Mouse (Mus musculus): ENCODE results near the gene Rnf43.
A peak's percentile ranks its signal among the peaks of the same experiment; 100 is the strongest.

Gene Rnf43

DNA sequence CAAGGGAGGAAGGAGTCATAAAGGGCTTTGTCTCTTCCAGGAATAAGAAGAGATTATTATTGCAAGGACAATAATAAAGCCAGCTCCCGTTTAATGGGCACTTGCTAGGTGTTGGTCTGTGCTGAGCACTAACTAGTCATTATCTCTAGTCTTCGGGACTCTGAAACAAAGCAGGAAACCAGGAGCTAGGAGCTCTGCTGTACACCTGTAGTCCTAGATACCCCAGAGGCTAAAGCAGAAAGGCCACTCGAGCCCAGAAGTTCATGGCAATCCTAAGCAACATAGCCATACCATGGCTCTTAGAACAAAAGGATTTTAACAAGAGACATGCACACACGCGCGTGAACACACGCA, 47.7 kb downstream of the Rnf43 start:
- no peak for DNase-seq (ENCODE audit: low read depth)

DNA sequence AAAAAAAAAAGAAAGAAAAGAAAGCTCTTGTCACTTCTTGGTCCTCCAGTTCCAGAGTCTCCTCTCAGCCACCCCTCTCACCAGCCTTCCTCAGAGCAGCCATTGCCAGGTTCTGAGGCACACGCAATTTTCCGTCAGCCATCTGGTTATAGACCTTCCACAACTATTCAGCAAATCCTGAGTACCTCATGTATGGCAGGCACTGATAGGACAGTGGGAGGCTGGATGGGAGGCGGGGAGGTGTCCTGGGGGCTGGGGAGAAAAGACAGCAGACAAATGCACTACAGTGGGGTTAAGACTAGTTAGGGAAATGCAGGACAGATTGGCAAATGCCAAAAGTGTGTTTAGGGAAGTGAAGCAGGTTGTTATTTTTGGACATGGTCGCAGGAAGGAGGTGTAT, 49.7 kb downstream of the Rnf43 start:
- no peak for DNase-seq (ENCODE audit: low read depth)

GRCm38 (mm10) chr11:87715999-87716398, 53.5 kb downstream of the Rnf43 start:
- DNase-seq (ENCODE audit: low read depth), result peak; percentile 35

- DNase-seq (ENCODE audit: low read depth), result peak; percentile 57
Observed at GRCm38 (mm10) chr11:87719526-87719925, 57.0 kb downstream of the Rnf43 start.

- DNase-seq (ENCODE audit: low read depth), result peak; percentile 85
Observed at GRCm38 (mm10) chr11:87720324-87720723, 57.8 kb downstream of the Rnf43 start.

DNA sequence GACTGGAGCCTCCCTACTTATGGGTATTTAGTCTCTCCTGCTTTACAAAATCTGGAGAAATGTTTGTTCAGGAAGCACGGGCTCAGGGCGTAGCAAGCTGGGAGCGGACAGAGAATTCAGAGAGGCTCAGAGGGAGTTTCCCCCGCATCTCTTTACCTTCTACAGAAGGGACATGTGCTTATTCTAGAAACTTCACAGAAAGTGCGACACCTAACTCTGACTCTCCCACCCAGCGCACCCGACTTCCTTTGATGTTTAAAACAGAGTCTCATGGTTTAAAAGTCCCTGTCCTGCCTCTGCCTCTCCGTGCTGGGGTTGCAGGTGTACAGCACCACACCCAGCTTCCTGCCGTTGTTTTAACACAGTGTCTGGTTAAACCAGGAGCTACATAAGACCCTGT, 58.3 kb downstream of the Rnf43 start:
- DNase-seq (ENCODE audit: low read depth), result peak; percentile 91

DNA sequence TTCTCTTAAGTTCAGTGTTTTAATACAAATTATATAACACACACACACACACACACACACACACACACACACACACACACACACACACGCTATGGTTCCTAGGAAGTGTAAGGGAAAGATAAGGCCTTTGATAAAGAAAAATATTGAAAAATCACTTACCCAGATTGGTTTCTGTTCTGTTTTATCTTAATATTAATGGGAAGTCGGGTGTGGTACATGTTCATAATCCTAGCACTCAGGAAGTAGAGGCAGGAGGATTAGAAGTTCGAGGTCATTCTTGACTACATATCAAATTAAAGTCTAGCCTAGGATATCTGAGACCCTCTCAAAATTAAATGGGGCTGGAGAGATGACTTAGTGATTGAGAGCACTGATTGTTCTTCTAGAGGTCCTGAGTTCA, 59.6 kb downstream of the Rnf43 start:
- no peak for DNase-seq (ENCODE audit: low read depth)

- no peak for DNase-seq (ENCODE audit: low read depth)
Observed at GRCm38 (mm10) chr11:87722891-87723290, 60.4 kb downstream of the Rnf43 start.

GRCm38 (mm10) chr11:87725515-87725914, 63.0 kb downstream of the Rnf43 start:
- DNase-seq (ENCODE audit: low read depth), result no peak

- DNase-seq (ENCODE audit: low read depth), result peak; percentile 52
Observed at GRCm38 (mm10) chr11:87725964-87726562, 63.5 kb downstream of the Rnf43 start.

- no peak for DNase-seq (ENCODE audit: low read depth)
Observed at GRCm38 (mm10) chr11:87727021-87727420, 64.5 kb downstream of the Rnf43 start.

DNA sequence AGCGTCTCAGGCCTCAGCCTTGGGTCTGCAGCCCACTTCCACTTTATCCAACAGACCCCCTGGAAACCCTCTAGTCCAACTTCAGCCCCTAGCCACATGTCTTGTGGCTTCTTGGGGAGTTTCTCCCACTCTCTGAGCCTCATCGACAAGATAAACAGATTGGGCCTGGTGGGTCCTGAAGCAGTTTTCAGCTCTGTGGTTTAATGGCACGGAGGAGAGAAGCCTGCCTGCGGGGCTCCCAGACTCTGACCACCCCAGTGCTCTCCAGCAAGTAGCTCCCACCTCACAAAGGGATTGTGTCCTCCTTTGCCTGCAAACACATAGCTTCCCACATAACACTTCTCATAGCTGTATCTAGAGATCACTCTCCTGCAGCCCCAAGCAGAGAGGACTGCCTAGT, 64.9 kb downstream of the Rnf43 start:
- DNase-seq (ENCODE audit: low read depth), result no peak

DNA sequence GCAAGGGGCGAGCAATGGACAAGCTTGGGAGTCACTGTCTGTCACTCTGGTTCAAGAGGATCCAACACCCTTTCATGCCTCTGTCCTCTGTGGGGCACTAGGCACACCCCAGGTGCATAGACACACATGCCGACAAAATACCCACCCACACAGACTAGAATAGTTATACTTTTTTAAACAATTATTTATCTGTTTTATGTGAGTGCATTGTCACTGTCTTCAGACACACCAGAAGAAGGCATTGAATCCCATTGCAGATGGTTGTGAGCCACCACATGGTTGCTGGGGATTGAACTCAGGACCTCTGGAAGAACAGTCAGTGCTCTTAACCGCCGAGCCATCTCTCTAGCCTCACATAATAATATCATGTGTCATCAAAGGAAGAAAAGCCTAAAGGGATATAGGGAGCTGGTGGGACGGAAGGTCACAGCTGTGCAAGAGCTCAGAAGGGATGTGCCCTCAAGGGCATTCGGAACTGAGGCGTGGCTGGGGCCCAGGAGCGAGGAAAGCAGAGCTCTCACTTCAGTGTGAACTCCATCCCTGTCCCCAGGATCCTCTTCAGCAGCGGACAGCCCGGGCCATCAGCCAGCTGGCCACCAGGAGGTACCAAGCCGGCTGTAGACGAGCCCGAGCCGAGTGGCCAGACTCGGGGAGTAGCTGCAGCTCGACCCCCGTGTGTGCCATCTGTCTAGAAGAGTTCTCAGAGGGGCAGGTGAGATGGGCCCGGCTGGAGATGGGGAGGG, 66.5 kb downstream of the Rnf43 start:
- DNase-seq (ENCODE audit: low read depth), result no peak

DNA sequence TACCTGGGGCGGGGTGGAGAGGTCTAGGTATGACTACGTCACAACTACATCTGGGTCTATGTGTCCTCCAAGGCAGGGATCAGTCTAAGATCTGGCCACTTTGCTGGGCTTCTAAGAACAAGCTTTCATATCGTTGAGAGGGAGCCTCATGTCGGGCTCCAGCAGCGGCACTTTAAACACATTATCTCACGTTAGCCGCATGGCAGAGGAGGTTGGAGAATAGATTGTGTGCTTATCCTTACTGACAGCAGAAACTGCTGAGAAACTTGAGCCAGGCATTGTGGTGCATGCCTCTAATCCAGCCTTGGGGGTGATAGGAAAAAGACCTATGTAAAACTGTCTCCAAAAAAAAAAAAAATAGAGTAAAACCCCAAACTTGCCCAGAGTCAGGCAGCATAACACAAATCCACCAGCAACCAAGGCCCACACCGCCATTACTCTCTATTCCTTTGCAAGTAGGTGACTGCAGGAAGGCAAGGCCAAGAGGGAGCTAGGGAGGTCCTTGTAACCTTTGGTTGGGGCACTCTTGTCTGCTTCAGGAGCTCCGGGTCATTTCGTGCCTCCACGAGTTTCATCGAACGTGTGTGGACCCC, 67.2 kb downstream of the Rnf43 start:
- DNase-seq (ENCODE audit: low read depth), result no peak

DNA sequence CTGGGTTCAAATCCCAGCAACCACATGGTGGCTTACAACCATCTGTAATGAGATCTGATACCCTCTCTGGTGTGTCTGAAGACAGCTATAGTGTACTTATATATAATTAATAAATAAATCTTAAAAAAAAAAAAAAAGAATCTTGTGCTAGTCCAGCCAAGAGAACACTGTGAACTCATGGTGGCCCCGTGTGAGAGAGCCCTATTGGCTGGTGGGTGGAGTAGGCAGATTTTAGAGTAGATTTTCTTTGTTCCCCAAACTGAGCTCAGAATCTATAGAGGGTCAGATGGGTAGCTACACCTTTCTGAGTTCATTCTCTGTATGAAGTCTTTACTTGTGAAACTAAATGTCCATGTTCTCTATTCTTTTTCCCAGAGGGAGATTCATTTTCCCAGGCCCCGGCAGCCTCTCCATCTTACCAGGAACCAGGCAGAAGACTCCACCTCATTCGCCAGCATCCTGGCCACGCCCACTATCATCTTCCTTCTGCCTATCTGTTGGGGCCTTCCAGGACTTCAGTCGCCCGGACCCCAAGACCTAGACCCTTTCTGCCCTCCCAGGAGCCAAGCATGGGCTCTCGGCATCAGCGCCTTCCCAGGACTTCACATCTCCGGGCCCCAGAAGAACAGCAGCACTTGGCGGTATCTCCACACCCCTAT, 68.3 kb downstream of the Rnf43 start:
- DNase-seq (ENCODE audit: low read depth), result no peak

DNA sequence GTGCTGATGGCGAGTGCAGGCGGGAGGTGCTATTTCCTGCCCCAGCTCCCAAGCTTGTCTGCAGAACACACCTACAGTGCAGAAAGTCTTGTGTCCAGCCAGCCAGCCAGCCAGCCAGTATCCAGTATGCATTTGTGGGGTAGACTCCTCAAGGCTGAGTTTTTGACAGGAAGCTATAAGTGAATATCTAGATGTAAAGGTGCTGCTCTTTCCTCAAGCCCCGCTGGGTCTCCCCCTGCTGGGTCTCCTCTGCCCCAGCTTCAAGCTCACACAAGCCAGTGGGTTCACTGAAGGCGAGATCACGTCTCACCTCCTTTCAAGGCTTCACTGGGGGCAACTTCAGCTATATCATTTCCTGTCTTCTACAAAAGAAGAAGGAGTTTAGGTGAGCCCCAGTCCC, 71.8 kb downstream of the Rnf43 start:
- DNase-seq (ENCODE audit: low read depth), result peak; percentile 72

GRCm38 (mm10) chr11:87735691-87736090, 73.2 kb downstream of the Rnf43 start:
- peak; percentile 19 for DNase-seq (ENCODE audit: low read depth)

- no peak for DNase-seq (ENCODE audit: low read depth)
Observed at GRCm38 (mm10) chr11:87736647-87737134, 74.2 kb downstream of the Rnf43 start.

DNA sequence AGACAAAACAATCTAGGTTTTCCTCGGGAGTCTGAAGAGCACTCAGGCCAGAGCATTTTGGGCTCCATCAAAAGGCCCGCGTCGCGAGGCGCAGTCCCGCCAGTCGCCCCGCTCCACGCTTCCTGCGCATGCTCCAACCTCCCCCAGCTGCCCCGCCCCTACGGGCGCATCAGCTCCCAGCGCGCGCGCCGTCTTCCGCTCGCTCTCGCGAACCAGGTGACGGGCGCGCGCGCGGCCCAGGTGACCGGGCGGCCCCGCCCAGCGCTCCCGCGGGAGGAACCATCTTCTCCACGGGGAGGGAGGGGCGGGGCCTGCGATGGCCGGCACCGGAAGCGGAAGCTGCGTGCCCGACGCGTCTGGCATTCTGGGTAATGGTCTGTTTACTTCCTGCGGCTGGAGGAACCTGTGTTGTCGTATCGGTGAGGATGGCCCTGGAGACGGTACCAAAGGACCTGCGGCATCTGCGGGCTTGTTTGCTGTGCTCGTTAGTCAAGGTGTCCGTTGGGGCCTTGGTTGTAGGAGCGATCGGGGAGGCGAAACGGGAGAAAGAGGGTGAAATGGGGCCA, 74.7 kb downstream of the Rnf43 start, which contains the start of gene Supt4a:
Gene Supt4a (plus strand): TSS at position 378 of the 566 bp plus-strand sequence.
- peak; percentile 99 for DNase-seq (ENCODE audit: low read depth)

DNA sequence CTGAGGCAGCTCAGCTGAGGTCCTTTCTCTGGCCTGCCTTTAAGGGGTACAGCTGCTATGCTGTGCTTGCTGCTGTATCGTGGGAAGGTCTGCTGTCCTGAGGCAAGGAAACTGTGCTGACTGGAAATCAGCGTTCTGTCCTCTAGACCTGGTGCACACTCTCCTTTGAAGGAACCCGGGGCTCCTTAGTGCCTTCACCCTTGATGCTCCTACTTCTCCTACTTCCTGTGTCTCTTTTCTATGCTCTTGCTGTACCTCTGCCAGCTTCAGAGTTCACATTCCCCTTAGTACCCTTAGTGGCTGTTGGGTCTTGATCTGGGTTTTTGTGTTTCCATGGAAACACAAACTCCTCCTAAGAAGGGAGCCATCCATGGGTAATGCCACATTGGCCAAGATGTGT, 81.2 kb downstream of the Rnf43 start:
- DNase-seq (ENCODE audit: low read depth), result peak; percentile 55

- DNase-seq (ENCODE audit: low read depth), result peak; percentile 94
Observed at GRCm38 (mm10) chr11:87744964-87745363, 82.4 kb downstream of the Rnf43 start.
